Mouse (Mus musculus) midbrain, postnatal 0 days (tissue): Measurements from ENCODE around the gene Dnajc13. TPM values are rescaled to one million over a fixed set of nuclear protein-coding genes. Genes with fewer than 3 reads are reported as not detected.

ENCODE experiments used
- ATAC-seq: fragments of 200-750 bp; cut with Nextera tagmentation; 2 replicates; pipeline ENCODE4 v1.8.0; 2017; ENCODE audit warnings: moderate number of reproducible peaks, mild to moderate bottlenecking, moderate TSS enrichment, moderate library complexity; ENCODE audit not compliant: low FRiP score
- DNase-seq: peaks from one replicate; pipeline ENCODE4 v3.0.0-alpha.2; 2015; ENCODE audit warnings: low spot score
- H3K27ac ChIP-seq: fragments of 300-500 bp; sonication (generic); 2 replicates; pipeline ENCODE4 v1.5.1; 2014; ENCODE audit warnings: low read depth, mild to moderate bottlenecking, low read length, mixed read lengths
- H3K27me3 ChIP-seq: fragments of 300-500 bp; sonication (generic); 2 replicates; pipeline ENCODE4 v1.6.1; 2014; ENCODE audit warnings: low read length, control low read depth, mixed read lengths; ENCODE audit not compliant: insufficient read depth
- H3K36me3 ChIP-seq: fragments of 300-500 bp; sonication (generic); 2 replicates; pipeline ENCODE4 v1.6.1; 2014; ENCODE audit warnings: low read length, control low read depth, mixed read lengths; ENCODE audit not compliant: insufficient read depth
- H3K4me1 ChIP-seq: fragments of 300-500 bp; sonication (generic); 2 replicates; pipeline ENCODE4 v1.6.1; 2014; ENCODE audit warnings: mild to moderate bottlenecking, control low read depth, antibody characterized with exemption, low read length, mixed read lengths; ENCODE audit not compliant: insufficient read depth
- H3K4me2 ChIP-seq: fragments of 300-500 bp; sonication (generic); 2 replicates; pipeline ENCODE4 v1.6.1; 2014; ENCODE audit warnings: low read depth, mild to moderate bottlenecking, low read length, mixed read lengths; ENCODE audit not compliant: poor library complexity, severe bottlenecking
- H3K4me3 ChIP-seq: fragments of 300-500 bp; sonication (generic); 2 replicates; pipeline ENCODE4 v1.5.1; 2014; ENCODE audit warnings: low read depth, mild to moderate bottlenecking, low read length, moderate library complexity
- H3K9ac ChIP-seq: fragments of 300-500 bp; sonication (generic); replicated peaks from 2 replicates; pipeline ENCODE4 v1.6.1; 2014; ENCODE audit warnings: mild to moderate bottlenecking, low read length, moderate library complexity, mixed read lengths; ENCODE audit not compliant: poor library complexity, severe bottlenecking
- H3K9me3 ChIP-seq: fragments of 300-500 bp; sonication (generic); 2 replicates; pipeline ENCODE4 v1.6.1; 2016; ENCODE audit warnings: low read length, control low read depth
- CTCF ChIP-seq: IDR thresholded peaks from 2 replicates; pipeline ENCODE4 v1.5.1; 2016; ENCODE audit warnings: antibody characterized with exemption, mild to moderate bottlenecking
- WGBS: fragments of 180-500 bp; shearing (Covaris S2); extraction: QIAGEN DNeasy Blood & Tissue Kit; methylation state at CpG from one replicate; pipeline ENCODE4 v1.1.7; 2014; 5-methylcytosine and 5-hydroxymethylcytosine counted together
- polyA plus RNA-seq: library from polyadenylated mRNA; unstranded; fragments of >200 nt; fragmentation: Nextera tagmentation; extraction: Ambion mirVana; gene quantifications from 2 replicates; pipeline ENCODE4 v1.2.1, GENCODE M21; 2015
- total RNA-seq: library from RNA; depleted of rRNA; stranded (reverse); fragments of >200 nt; gene quantifications from 2 replicates; pipeline ENCODE4 v1.2.3, GENCODE M21; 2014

Gene Dnajc13
- total and polyA plus RNA-seq, 2 experiments from 2014 or later = 16.7 to 76.4 TPM

GRCm38 (mm10) chr9:104235751-104236150 is 27.0 kb downstream of the Dnajc13 start:
- 57% methylated on average over 5 of the region's 5 CpGs for WGBS
- Histone ChIP-seq H3K4me3 (no peak overlapping the region), H3K4me2 (no peak overlapping the region), H3K36me3 (peaks cover 29% of the 10 kb centered on the region), H3K4me1 (no peaks in the 10 kb centered on the region), H3K27me3 (no peaks in the 10 kb centered on the region), H3K27ac (no peak overlapping the region), H3K9me3 (no peaks in the 10 kb centered on the region), H3K9ac (no peak overlapping the region)
- no peak for ATAC-seq
- TF ChIP-seq CTCF = no peak
- DNase-seq = peak; percentile 69

- Histone ChIP-seq H3K36me3 (peaks cover 43% of the 10 kb centered on the region), H3K27ac (no peak overlapping the region), H3K4me2 (no peak overlapping the region), H3K27me3 (no peaks in the 10 kb centered on the region), H3K9ac (no peak overlapping the region), H3K4me3 (no peak overlapping the region), H3K4me1 (no peaks in the 10 kb centered on the region), H3K9me3 (no peaks in the 10 kb centered on the region)
- ATAC-seq (no peak), DNase-seq (no peak)
- no peak for TF ChIP-seq CTCF
- 91% methylated on average over 1 of the region's 1 CpGs for WGBS
Observed at GRCm38 (mm10) chr9:104233815-104234214, 28.9 kb downstream of the Dnajc13 start.

GRCm38 (mm10) chr9:104233060-104233459 is 29.7 kb downstream of the Dnajc13 start:
- Histone ChIP-seq H3K9ac (no peak overlapping the region), H3K36me3 (peaks cover 51% of the 10 kb centered on the region), H3K4me2 (no peak overlapping the region), H3K9me3 (no peaks in the 10 kb centered on the region), H3K27me3 (no peaks in the 10 kb centered on the region), H3K27ac (no peak overlapping the region), H3K4me3 (no peak overlapping the region), H3K4me1 (no peaks in the 10 kb centered on the region)
- no peak for ATAC-seq
- WGBS = 91% methylated on average over 5 of the region's 5 CpGs
- no peak for DNase-seq
- TF ChIP-seq CTCF = no peak

GRCm38 (mm10) chr9:104232004-104232403 is 30.7 kb downstream of the Dnajc13 start:
- Histone ChIP-seq H3K9ac (no peak overlapping the region), H3K4me2 (no peak overlapping the region), H3K4me3 (no peak overlapping the region), H3K36me3 (peaks cover 46% of the 10 kb centered on the region), H3K27me3 (no peaks in the 10 kb centered on the region), H3K27ac (no peak overlapping the region), H3K9me3 (no peaks in the 10 kb centered on the region), H3K4me1 (no peaks in the 10 kb centered on the region)
- WGBS = 94% methylated on average over 3 of the region's 3 CpGs
- ATAC-seq (no peak), DNase-seq (no peak)
- no peak for TF ChIP-seq CTCF

- ATAC-seq (no peak), DNase-seq (no peak)
- no peaks in the 10 kb centered on the region for H3K4me1 ChIP-seq
- WGBS = 94% methylated on average over 3 of the region's 3 CpGs
- no peak for TF ChIP-seq CTCF
- no peaks in the 10 kb centered on the region for H3K9me3 ChIP-seq
- no peak overlapping the region for H3K27ac ChIP-seq
- H3K27me3 ChIP-seq = no peaks in the 10 kb centered on the region
- H3K9ac ChIP-seq = no peak overlapping the region
- no peak overlapping the region for H3K4me3 ChIP-seq
- H3K4me2 ChIP-seq = no peak overlapping the region
- peaks cover 39% of the 10 kb centered on the region for H3K36me3 ChIP-seq
Observed at GRCm38 (mm10) chr9:104211402-104211801, 51.3 kb downstream of the Dnajc13 start.

GRCm38 (mm10) chr9:104203851-104204250 is 58.9 kb downstream of the Dnajc13 start:
- ATAC-seq (no peak), DNase-seq (peak; percentile 61)
- Histone ChIP-seq H3K36me3 (peaks cover 54% of the 10 kb centered on the region), H3K4me1 (no peaks in the 10 kb centered on the region), H3K27me3 (no peaks in the 10 kb centered on the region), H3K9me3 (no peaks in the 10 kb centered on the region), H3K4me2 (no peak overlapping the region), H3K4me3 (no peak overlapping the region), H3K27ac (no peak overlapping the region), H3K9ac (no peak overlapping the region)
- 76% methylated on average over 3 of the region's 3 CpGs for WGBS
- TF ChIP-seq CTCF = peak; percentile 79
